Mouse (Mus musculus) liver, embryonic 14.5 days (tissue): ENCODE data around the gene Nphs1. TPM values are rescaled to one million over a fixed set of nuclear protein-coding genes. Genes with fewer than 3 reads are reported as not detected.

Source experiments
- ATAC-seq: fragments of 200-750 bp; cut with Nextera tagmentation; 2 replicates; pipeline ENCODE4 v1.8.0; 2017; ENCODE audit warnings: moderate number of reproducible peaks, mild to moderate bottlenecking, moderate library complexity; ENCODE audit not compliant: insufficient read depth
- DNase-seq, 3 experiments: peaks; one replicate each; pipeline ENCODE4 v3.0.0-alpha.2; 2012 to 2013; ENCODE audit warnings: low read depth in 3 of 3, low spot score in 3 of 3
- H3K27ac ChIP-seq: fragments of 300-500 bp; sonication (generic); 2 replicates; pipeline ENCODE4 v1.5.1; 2014; ENCODE audit warnings: moderate library complexity, mild to moderate bottlenecking, control low read depth, inconsistent platforms
- H3K27me3 ChIP-seq: fragments of 300-500 bp; sonication (generic); 2 replicates; pipeline ENCODE4 v1.6.1; 2014; ENCODE audit warnings: mild to moderate bottlenecking, low read length, moderate library complexity; ENCODE audit not compliant: control insufficient read depth, insufficient read depth
- H3K36me3 ChIP-seq: fragments of 300-500 bp; sonication (generic); replicated peaks from 2 replicates; pipeline ENCODE4 v1.6.1; 2014; ENCODE audit warnings: low read depth; ENCODE audit not compliant: control insufficient read depth, insufficient read depth
- H3K4me1 ChIP-seq, 2 experiments: fragments of 200-500 bp in 1 of 2; fragments of 300-500 bp in 1 of 2; sonication (generic) in 1 of 2; replicated peaks; 2 replicates each; pipeline ENCODE4 v1.6.1; 2012 to 2014; ENCODE audit warnings: antibody characterized with exemption in 1 of 2, inconsistent platforms in 1 of 2, low read length in 1 of 2; ENCODE audit not compliant: control insufficient read depth in 2 of 2, insufficient read depth in 2 of 2
- H3K4me2 ChIP-seq: fragments of 300-500 bp; sonication (generic); 2 replicates; pipeline ENCODE4 v1.6.1; 2014; ENCODE audit warnings: low read depth, mild to moderate bottlenecking, control low read depth, moderate library complexity
- H3K4me3 ChIP-seq, 2 experiments: fragments of 200-500 bp in 1 of 2; fragments of 300-500 bp in 1 of 2; sonication (generic) in 1 of 2; 2 replicates each; pipeline ENCODE4 v1.5.1; 2012 to 2014; ENCODE audit warnings: low read depth in 2 of 2, low read length in 2 of 2, mild to moderate bottlenecking in 2 of 2, control low read depth in 1 of 2, inconsistent platforms in 1 of 2, moderate library complexity in 1 of 2; ENCODE audit not compliant: insufficient read depth in 1 of 2
- H3K9ac ChIP-seq: fragments of 300-500 bp; sonication (generic); replicated peaks from 2 replicates; pipeline ENCODE4 v1.6.1; 2014; ENCODE audit warnings: mild to moderate bottlenecking, control low read depth, moderate library complexity
- H3K9me3 ChIP-seq: fragments of 300-500 bp; sonication (generic); 2 replicates; pipeline ENCODE4 v1.6.1; 2016; ENCODE audit warnings: low read length, mixed read lengths; ENCODE audit not compliant: control insufficient read depth
- CTCF ChIP-seq: IDR thresholded peaks from 2 replicates; pipeline ENCODE4 v1.5.1; 2016; ENCODE audit warnings: antibody characterized with exemption, low read depth, control low read depth
- EP300 ChIP-seq: IDR thresholded peaks from 2 replicates; pipeline ENCODE4 v1.6.1; 2016; ENCODE audit warnings: antibody characterized with exemption, low read depth
- WGBS: fragments of 180-500 bp; shearing (Covaris S2); extraction: QIAGEN DNeasy Blood & Tissue Kit; methylation state at CpG from one replicate; pipeline ENCODE4 v1.1.7; 2014; ENCODE audit not compliant: insufficient replicate concordance; 5-methylcytosine and 5-hydroxymethylcytosine counted together
- polyA plus RNA-seq, 2 experiments: library from polyadenylated mRNA; depleted of rRNA in 1 of 2; stranded (reverse) in 1 of 2; unstranded in 1 of 2; fragments of >200 nt; fragmentation: Nextera tagmentation in 1 of 2; extraction: Ambion mirVana in 1 of 2; gene quantifications; 2 replicates each; pipeline versions ENCODE4 v1.2.1 to v1.2.3; 2012 to 2014

Nphs1 gene
- polyA plus RNA-seq, 2 experiments = 0.03 to 0.08 TPM

DNA sequence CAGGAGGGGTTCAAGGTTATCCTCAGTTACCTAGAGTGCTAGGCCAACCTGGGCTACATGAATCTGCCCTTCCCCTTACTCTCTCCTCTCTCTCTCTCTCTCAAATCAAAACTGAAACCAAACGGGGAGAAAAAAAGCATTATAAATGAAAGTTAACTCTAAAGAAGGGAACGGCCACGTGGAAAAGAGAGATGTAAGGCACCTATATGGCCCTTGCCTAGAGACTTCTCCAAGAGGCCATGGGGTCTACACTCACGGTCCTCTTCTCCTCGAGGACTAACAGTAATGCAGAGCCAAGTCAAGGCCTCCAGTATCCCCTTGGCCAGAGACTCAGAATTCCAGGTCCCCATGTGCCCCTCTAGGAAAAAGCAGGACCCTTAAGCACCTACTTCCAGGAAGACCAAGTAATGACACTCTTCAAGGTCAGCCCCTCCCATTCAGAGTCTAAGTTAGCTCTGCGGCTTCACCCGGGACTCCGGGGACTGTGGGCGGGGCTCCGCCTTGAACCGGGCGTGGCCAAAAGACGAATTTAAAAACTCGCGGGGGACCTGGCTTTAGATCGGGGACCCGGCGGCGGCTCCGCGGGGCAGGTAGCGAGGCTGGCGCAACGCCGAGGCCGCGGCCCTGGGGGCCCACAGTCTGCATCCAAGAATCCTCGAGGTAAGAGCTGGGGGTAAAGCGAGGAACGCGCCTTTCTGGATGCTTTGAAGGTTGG lies 36.8 kb upstream of the Nphs1 start, which contains the start of gene Nfkbid:
Gene Nfkbid (plus strand): TSS at position 558 of the 715 bp plus-strand sequence.
- DNase-seq (peak in 2 of 3 experiments; percentile 44 to 45), ATAC-seq (peak; percentile 50; the same call in 1 of the 2 replicates)
- Histone ChIP-seq H3K36me3 (no peaks in the 10 kb centered on the region), H3K27ac (no peak within 1 kb of the TSS), H3K4me2 (peak within 1 kb of the TSS; percentile 81), H3K27me3 (peaks cover 4% of the 10 kb centered on the region; the same call in 1 of the 2 replicates), H3K4me3 (peak within 1 kb of the TSS; percentile 58 to 62), H3K4me1 (peaks cover 0 to 17% of the 10 kb centered on the region in 2 experiments; a peak in 3 of 4 replicates), H3K9me3 (no peaks in the 10 kb centered on the region), H3K9ac (peak within 1 kb of the TSS; percentile 37)
- TF ChIP-seq EP300 (no peak), CTCF (no peak)
- WGBS = 5% methylated on average over 31 of the region's 31 CpGs

- DNase-seq = peak; percentile 47 to 55 (median 47)
- H3K9me3 ChIP-seq = no peaks in the 10 kb centered on the region
- no peak overlapping the region for H3K27ac ChIP-seq
- H3K27me3 ChIP-seq = peaks cover 4% of the 10 kb centered on the region; the same call in 1 of the 2 replicates
- peak; percentile 48 for ATAC-seq
- peak overlapping the region; percentile 58 to 62 for H3K4me3 ChIP-seq
- H3K9ac ChIP-seq = peak overlapping the region; percentile 37
- peaks cover 0 to 17% of the 10 kb centered on the region in 2 experiments; a peak in 3 of 4 replicates for H3K4me1 ChIP-seq
- peak overlapping the region; percentile 81 for H3K4me2 ChIP-seq
- H3K36me3 ChIP-seq = no peaks in the 10 kb centered on the region
- WGBS = under 1% methylated on average over 45 of the region's 45 CpGs
- no peak for TF ChIP-seq EP300
- no peak for TF ChIP-seq CTCF
Measured at GRCm38 (mm10) chr7:30421890-30422435, 36.2 kb upstream of the Nphs1 start.

- no peak for ATAC-seq
- 5% methylated on average over 9 of the region's 9 CpGs for WGBS
- H3K27ac ChIP-seq = no peak overlapping the region
Measured at GRCm38 (mm10) chr7:30422560-30422959, 35.6 kb upstream of the Nphs1 start.

DNA sequence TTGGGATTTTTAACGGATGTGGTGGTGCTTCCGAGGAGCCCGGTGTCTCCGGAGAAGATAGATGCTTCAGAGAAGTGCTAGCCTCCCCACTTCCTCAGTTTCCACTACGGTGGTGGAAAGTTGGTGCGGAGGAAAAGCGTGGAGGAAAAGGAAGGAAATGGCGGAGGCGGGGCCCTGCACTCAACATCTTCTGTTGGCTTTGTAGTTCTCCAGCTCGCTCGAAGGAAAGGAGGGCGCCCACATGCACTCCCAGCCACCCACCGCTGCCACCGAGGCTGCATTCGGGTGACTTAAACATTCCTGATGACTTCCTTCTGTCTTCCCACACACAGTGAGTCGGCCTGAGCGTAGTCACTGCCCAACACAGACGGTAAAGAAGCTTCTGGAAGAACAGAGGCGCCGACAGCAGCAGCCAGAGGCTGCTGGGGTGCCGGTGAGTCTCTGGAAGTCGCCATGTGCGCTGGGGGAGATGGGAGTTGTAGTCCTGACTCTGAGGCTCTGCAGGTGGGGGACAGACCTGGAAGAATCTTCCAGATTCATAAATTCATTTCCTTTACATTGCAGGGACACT lies 35.0 kb upstream of the Nphs1 start:
- DNase-seq (no peak), ATAC-seq (no peak)
- no peaks in the 10 kb centered on the region for H3K36me3 ChIP-seq
- H3K27me3 ChIP-seq = peaks cover 4% of the 10 kb centered on the region; the same call in 1 of the 2 replicates
- H3K27ac ChIP-seq = no peak overlapping the region
- H3K4me1 ChIP-seq = peaks cover 0 to 17% of the 10 kb centered on the region in 2 experiments; a peak in 3 of 4 replicates
- H3K9ac ChIP-seq = no peak overlapping the region; the same call in 1 of the 2 replicates
- no peak for TF ChIP-seq EP300
- TF ChIP-seq CTCF = no peak
- peak overlapping the region; percentile 81 for H3K4me2 ChIP-seq
- 17% methylated on average over 23 of the region's 23 CpGs for WGBS
- no peaks in the 10 kb centered on the region for H3K9me3 ChIP-seq
- H3K4me3 ChIP-seq = peak overlapping the region; percentile 58 to 62

More at GRCm38 (mm10) chr7:30422560-30422959, 35.6 kb upstream of the Nphs1 start:
- peak overlapping the region; percentile 58 to 62 for H3K4me3 ChIP-seq
- peaks cover 4% of the 10 kb centered on the region; the same call in 1 of the 2 replicates for H3K27me3 ChIP-seq
- H3K9me3 ChIP-seq = no peaks in the 10 kb centered on the region
- TF ChIP-seq CTCF (no peak), EP300 (no peak)
- peak overlapping the region; percentile 81 for H3K4me2 ChIP-seq
- H3K4me1 ChIP-seq = peaks cover 0 to 17% of the 10 kb centered on the region in 2 experiments; a peak in 3 of 4 replicates
- no peaks in the 10 kb centered on the region for H3K36me3 ChIP-seq
- DNase-seq = no peak
- peak overlapping the region; percentile 37; the same call in 1 of the 2 replicates for H3K9ac ChIP-seq

DNA sequence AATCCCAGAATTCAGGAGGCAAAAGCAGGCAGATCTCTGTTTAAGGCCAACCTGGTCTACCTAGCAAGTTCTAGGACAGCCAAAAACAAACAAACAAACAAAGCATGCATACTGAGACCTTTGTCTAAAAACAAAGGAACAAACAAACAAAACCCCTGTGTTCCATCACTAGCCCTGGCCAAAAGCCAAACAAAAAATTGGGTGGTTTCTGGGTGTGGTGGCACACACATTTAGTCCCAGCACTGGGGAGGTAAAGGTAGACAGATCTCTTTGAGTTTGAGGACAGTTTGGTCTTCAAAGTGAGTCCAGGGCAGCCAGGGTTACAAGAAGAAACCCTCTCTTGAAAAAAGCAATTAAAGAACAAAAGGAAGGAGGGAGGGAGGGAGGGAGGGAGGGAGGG lies 28.8 kb upstream of the Nphs1 start:
- TF ChIP-seq EP300 (no peak), CTCF (no peak)

More for the DNA sequence above, 28.8 kb upstream of the Nphs1 start:
- Histone ChIP-seq H3K4me3 (no peak overlapping the region), H3K9me3 (no peaks in the 10 kb centered on the region), H3K4me2 (no peak overlapping the region), H3K27ac (no peak overlapping the region), H3K36me3 (no peaks in the 10 kb centered on the region), H3K27me3 (no peaks in the 10 kb centered on the region), H3K4me1 (no peaks in the 10 kb centered on the region), H3K9ac (no peak overlapping the region)
- ATAC-seq (no peak), DNase-seq (no peak)
